Mouse (Mus musculus) liver, embryonic 14.5 days (tissue): Measurements from ENCODE around the gene Rbms3.

Experiments
- CTCF ChIP-seq: IDR thresholded peaks from 2 replicates; pipeline ENCODE4 v1.5.1; 2016; ENCODE audit warnings: antibody characterized with exemption, low read depth, control low read depth
- EP300 ChIP-seq: IDR thresholded peaks from 2 replicates; pipeline ENCODE4 v1.6.1; 2016; ENCODE audit warnings: antibody characterized with exemption, low read depth

DNA sequence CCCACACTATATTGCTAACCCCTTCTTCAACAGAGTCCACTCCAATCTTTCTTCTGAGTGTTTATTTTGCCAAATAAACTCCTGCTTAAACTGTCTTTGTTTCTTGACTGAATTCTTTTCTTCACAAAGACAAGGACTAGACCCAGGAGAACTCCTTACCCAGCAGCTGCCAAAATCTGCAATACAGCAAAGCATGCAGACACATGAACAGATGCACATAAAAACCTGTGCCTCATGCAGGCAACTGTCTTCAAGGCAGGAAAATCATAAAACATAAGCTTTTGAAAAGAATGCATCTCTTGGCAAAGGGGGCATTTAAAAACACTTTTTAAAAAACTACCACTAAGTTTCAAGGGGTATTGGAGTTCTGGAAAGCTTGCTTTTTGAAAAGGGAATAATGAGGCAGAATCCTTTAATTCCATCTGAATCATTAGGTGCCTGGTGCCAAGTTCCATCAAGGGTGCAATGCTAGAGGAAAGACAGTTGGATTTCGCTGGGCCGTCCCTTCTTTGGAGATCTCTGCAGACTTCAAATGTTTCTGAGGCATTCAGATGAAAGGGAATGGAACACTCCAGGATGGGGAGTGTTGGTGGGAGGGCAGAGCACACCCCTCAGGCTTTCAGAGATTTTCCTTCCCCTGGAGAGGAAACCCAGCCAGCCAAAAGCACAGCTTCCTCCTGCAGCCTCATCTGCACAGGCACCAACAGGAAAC, 717.8 kb downstream of the Rbms3 start:
- TF ChIP-seq EP300: no peak
- no peak for TF ChIP-seq CTCF
